Mouse (Mus musculus) thymus, postnatal 14 days (tissue): Measurements from ENCODE around the gene Tnrc6c.

Experiments
- DNase-seq: peaks from one replicate; pipeline ENCODE4 v3.0.0; 2021

Gene Tnrc6c

DNA sequence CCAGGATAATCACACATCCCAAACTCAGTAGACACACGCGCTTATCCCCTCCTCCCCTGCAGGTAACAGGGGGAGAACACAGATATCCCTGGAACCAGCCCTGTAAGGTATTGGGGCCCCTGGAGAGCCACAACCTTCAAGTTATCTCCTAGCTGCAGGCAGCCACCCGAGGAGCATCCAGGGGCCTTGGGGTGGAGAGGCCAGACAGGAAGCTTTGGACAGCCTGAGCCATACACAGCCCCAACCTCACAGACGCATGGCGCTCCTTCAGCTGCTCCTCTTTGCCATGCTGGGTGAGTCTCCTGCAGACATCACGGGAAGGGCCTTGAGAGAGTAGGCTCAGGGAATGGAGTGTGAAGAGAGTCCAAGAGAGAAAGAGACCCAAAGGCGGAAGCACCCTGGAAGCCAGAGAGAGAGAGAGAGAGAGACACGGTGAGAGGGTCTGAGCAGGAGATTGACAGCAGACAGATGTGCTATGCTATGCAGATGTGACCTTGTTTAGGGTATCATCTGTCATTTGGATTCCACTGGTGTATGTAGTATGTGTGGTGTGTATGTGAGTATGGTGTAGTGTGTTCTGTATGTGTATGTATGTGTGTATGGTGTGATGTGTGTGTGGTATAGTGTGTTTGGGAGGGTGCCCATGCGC is 143.5 kb downstream of the Tnrc6c start, which contains the start of gene 6030468B19Rik:
Gene 6030468B19Rik (plus strand): TSS at position 150 of the 649 bp plus-strand sequence.
- no peak for DNase-seq

- peak; percentile 55 for DNase-seq
Observed at GRCm38 (mm10) chr11:117798160-117798541, 144.1 kb downstream of the Tnrc6c start.

DNA sequence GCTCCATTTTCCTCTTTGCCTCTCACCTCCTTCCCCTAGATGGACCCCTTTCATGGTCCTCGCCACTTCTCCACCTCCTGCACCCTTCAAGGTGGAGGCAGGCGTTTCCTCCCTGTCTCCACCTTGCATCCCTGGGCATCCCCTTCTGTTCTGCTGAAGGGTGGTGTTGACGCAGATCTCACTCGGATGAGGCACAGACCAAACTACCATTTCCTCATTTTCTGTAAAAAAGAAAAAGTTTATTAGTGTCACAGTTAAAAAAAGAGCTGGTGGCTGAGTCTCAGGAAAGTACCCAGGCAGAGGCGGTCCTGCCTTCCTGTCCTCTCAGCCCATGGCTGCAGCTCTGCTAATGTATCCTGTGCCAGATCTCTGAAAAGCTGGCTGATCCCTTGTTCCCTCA is 145.1 kb downstream of the Tnrc6c start:
- no peak for DNase-seq

GRCm38 (mm10) chr11:117800038-117800437 is 145.9 kb downstream of the Tnrc6c start:
- DNase-seq = no peak

DNA sequence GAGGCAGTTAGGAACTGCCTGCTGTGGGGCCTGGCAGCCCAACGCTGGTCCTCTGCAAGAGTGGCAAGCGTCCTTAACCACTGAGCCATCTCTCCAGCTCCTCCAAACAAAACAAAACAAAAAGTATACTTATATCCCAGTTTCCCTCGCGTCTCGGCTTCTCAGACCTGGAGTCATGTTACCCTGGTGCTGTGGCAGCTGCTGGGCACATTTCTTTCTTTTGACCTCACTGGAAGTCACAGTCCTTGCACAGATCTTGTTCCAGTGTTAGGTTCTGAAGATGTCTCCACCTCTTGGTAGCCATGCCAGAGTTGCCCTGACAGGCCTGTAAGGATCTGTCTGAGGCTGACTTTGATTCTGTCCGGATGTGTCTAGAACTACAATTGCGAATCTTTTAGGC is 147.6 kb downstream of the Tnrc6c start:
- no peak for DNase-seq

DNA sequence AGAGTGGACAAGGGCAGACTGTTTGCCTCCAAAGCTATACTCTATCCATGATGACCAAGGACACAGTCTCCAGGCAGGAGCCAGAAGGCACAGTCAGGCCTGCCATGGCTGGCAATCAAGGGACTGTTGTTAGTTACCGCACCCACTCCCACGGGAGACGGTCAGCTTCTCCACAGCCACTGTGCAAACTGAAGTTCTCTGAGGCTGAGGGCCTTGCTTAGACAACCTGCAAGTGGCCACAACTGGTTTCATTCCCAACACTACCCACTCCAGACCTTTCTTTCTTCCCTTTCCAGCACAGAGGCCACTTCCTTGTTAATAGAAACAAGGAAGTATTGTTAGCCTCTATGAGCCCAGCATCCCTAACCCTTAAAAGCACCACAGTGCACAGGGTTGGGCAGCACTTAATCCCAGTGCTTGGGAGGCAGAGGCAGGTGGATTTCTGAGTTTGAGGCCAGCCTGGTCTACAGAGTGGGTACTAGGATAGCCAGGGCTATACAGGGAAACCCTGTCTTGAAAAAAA is 149.1 kb downstream of the Tnrc6c start:
- DNase-seq = no peak

GRCm38 (mm10) chr11:117806781-117807180 is 152.7 kb downstream of the Tnrc6c start:
- no peak for DNase-seq

- peak; percentile 78 for DNase-seq
Observed at GRCm38 (mm10) chr11:117809407-117810311, 155.6 kb downstream of the Tnrc6c start, which contains the start of the genes Gm20708 and Syngr2. Gene Gm20708, plus strand, starts transcription at chr11:117809668. Gene Syngr2, plus strand, starts transcription at chr11:117809668.

DNA sequence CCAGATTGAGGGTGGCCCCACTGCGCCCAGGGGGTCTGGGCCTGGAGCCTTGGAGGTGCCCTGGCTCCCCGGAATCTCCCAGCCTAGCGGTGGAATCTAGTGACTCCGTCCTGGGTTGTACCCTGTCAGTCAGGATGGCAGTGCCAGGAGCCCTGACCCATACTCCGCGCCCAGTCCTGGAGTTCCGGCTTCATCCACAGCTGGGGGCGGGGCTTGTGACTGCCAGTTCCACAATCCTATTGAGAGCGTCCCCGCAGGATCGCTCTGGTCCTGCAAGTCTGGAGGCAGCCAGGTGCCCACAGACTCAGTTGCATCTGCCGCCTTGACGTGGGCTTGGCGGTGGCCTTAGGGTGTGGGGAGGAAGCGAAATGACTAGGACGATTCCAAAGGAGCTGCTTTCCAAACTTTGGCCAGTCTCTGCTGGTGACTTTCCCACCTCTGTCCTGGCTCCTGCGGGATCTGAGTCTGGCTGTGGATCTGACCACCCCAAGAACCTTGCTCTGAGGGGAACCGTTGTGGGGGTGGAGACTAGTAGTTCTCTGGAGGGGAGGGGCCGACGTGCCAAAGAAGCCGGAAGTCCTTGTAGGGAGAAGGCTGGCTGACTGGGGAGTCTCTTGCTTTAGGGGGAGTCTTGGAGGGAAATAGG is 156.4 kb downstream of the Tnrc6c start:
- peak; percentile 87 for DNase-seq
